Comparison of ENCODE assay signal across 8 mouse cellular contexts in the genomic region with DNA sequence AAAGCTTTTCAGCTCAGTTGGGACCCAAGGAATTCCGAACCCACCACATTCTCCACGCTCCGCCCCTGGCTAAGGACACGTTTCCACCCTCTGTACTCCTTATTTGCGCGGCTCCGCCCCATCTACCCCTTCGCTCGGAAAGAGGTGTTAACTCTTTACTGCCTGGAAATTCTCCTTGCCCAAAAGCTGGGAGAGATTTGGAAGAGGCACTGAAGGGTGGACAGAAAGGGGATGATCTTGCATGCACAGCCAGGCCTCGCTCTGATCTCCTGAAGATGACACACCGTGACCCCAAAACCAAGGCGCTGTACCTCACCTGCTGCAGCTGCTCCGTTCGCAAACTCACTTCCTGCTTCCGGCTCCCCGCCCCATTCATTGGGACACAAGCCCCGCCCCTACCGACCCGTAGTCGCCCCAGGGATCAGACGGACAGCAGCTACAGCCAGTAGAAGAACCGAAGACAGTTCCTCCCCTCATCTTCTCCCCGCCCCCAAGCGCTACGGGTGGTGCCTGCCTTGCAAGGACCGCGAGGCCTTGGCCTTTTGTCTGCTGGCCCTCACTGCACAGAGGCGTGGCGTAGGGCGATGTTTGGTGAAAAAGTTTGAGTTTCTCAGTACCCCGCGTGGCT. TPM values are rescaled to one million over a fixed set of nuclear protein-coding genes. Genes with fewer than 3 reads are reported as not detected.
DNase-seq lines count a peak whose midpoint lies in the region; ATAC-seq lines count a peak whose summit lies in the region.

Gene Dpp3 (minus strand): TSS at position 384 of the 628 bp plus-strand sequence.

- H3K4me3 ChIP-seq in forebrain, embryonic 14.5 days (ENCODE audit: low read depth, low read length), result peak within 1 kb of the TSS; percentile 59
- peak within 1 kb of the TSS; percentile 77 for H3K4me3 ChIP-seq in neural tube, embryonic 15.5 days (replicated peaks)

- H3K4me1 ChIP-seq in forebrain, embryonic 14.5 days (ENCODE audit: control insufficient read depth, insufficient read depth, low read length), result peaks cover 11% of the 10 kb centered on the region
- peaks cover 28% of the 10 kb centered on the region for H3K4me1 ChIP-seq in neural tube, embryonic 15.5 days

- no peaks in the 10 kb centered on the region for H3K9me3 ChIP-seq in forebrain, embryonic 14.5 days (replicated peaks; ENCODE audit: control insufficient read depth, low read length)
- H3K9me3 ChIP-seq in neural tube, embryonic 15.5 days (replicated peaks), result no peaks in the 10 kb centered on the region

- under 1% methylated on average over 32 of the region's 32 CpGs for WGBS in forebrain, embryonic 14.5 days
- WGBS in neural tube, embryonic 15.5 days, result under 1% methylated on average over 32 of the region's 32 CpGs

- H3K36me3 ChIP-seq in forebrain, embryonic 14.5 days (ENCODE audit: control insufficient read depth, insufficient read depth, low read length), result peaks cover 26% of the 10 kb centered on the region
- peaks cover 34% of the 10 kb centered on the region for H3K36me3 ChIP-seq in neural tube, embryonic 15.5 days

- peak within 1 kb of the TSS; percentile 72 for H3K4me2 ChIP-seq in forebrain, embryonic 14.5 days (ENCODE audit: low read length)
- peak within 1 kb of the TSS; percentile 80 for H3K4me2 ChIP-seq in neural tube, embryonic 15.5 days

- peak; percentile 99 for ATAC-seq in forebrain, embryonic 14.5 days
- ATAC-seq in neural tube, embryonic 15.5 days (ENCODE audit: low FRiP score), result peak; percentile 98

- peak within 1 kb of the TSS; percentile 67 for H3K27ac ChIP-seq in forebrain, embryonic 14.5 days (ENCODE audit: low read depth, low read length)
- peak within 1 kb of the TSS; percentile 86 for H3K27ac ChIP-seq in neural tube, embryonic 15.5 days (replicated peaks)

- intact Hi-C loops in heart, postnatal 14 days (cut with DNase I), result no loop called here

- no peaks in the 10 kb centered on the region for H3K27me3 ChIP-seq in forebrain, embryonic 14.5 days (replicated peaks; ENCODE audit: control insufficient read depth, insufficient read depth, low read length)
- no peaks in the 10 kb centered on the region for H3K27me3 ChIP-seq in neural tube, embryonic 15.5 days (replicated peaks)

- peak within 1 kb of the TSS; percentile 73 for H3K9ac ChIP-seq in forebrain, embryonic 14.5 days (ENCODE audit: low read length)
- H3K9ac ChIP-seq in neural tube, embryonic 15.5 days (replicated peaks), result peak within 1 kb of the TSS; percentile 66

- DNase-seq in ES-CJ7 (ENCODE audit: low read depth, low spot score), result peak; percentile 99
- peak; percentile 95 for DNase-seq in cerebellum, adult 11 months
- peak; percentile 98 for DNase-seq in forebrain, embryonic 14.5 days (ENCODE audit: low spot score)
- DNase-seq in heart, postnatal 14 days, result peak; percentile 98 to 99
- peak; percentile 99 for DNase-seq in layer of hippocampus, adult 11-12 months (ENCODE audit: low spot score)
- DNase-seq in lung, adult 18-20 months, result peak; percentile 99
- peak; percentile 98 for DNase-seq in testis, postnatal 14 days (ENCODE audit: low spot score)

RNA-seq across cellular contexts. Expression of gene Dpp3, which starts in this region (rescaled TPM):
- polyA plus RNA-seq in forebrain, embryonic 14.5 days (2014; fragmentation: Nextera tagmentation; extraction: Ambion mirVana), result 100.0 and 103 TPM in 2 replicates
- 10 to 100 TPM; 25.4 to 26.0 TPM for total RNA-seq in heart, postnatal 14 days (2021)
- polyA plus RNA-seq in neural tube, embryonic 15.5 days (2015; fragmentation: Nextera tagmentation; extraction: Ambion mirVana), result 104 TPM in 2 replicates

Comparison
In these comparisons a context has a peak if more than half of its experiments do, and no peak if none do; other contexts are left out.
1. Peak in every context shown above with its lines: DNase-seq, ATAC-seq, H3K4me3 ChIP-seq and H3K27ac ChIP-seq.